Mouse (Mus musculus) v-Abl transformed pro-B cells (cell line): Measurements from ENCODE around the gene Tff3.

ENCODE experiments used
- in situ Hi-C, 2 experiments: fragments of 400-800 bp; cut with MboI; formaldehyde crosslinking; loops; one replicate each; pipeline ENCODE4 v1.15.1; 2025; ENCODE audit not compliant: unreplicated experiment in 2 of 2

Tff3 gene

DNA sequence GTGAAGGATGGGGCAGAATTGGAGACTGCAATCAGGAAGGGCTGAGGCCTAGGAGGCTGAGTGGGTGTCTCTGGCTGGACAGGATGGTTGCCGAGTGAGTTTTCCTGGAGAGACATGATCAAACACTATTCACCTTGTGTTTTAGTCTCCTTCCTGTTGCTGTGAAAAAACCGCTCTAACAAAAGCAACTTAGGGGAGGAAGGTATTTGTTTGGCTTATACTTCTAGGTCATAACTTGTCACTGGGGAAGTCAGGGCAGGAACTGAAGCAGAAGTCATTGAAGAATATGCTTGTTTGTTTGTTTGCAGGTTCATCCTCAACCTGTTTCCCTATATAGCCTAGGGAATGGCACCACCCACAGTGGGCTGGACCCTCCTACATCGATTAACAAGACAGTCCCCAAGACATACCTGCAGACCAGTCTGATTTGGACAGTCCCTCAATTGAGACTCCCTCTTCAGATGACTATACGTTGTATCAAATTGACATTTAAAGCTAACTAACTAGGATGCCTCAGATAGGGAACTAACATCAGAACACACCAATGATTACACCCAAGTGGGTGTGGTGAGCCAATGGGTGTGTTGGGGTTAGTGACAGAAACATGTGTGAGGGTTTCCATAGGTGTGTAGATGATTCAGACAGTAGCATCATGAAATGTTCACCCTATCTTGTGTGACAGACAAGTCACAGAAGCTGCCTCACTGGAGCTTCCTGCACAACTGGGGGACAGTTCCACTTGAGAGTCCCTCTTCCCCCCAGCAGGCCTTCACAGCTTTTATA, 47.0 kb downstream of the Tff3 start:
- in situ Hi-C loops: no loop called here

DNA sequence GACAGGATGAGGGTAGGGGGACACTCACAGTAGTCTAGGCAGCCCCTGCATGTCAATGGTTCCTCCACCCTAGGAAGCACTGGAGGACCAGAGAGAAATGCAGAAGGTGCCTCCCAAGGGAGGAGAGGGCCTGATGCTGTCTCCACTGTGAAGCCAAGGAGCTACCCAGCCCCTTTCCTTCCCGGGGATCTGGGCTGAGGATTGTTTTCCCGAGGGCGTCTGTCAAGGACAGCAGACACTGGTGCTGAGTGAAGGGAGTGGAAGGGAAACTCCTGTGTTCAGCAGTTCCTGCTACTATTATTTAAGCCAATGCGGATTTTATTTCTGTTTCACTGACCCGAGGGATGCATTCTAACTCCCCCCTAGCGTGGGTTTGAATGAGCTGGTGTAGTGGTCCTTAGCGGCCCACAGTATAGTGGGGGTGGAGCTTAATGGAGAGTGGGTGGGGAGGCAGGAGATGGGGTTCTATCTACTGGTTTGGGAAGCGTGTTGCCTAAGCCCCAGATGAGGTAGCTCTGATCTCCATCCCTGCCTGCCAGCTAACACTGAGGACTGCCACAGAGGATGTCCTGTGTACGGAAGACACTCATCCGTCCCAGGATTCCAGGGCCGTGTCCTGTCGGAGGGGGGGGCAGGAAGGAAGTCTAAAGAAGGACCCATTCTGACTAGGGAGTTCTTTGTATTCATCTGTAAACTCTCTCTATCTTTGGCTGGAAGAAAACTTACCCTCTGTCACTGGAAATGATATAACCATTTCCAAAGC, 50.2 kb downstream of the Tff3 start:
- in situ Hi-C loops: loop anchor here (5.0 kb wide), 3 partner anchors 33 to 52 kb away; no protein-coding TSS in a partner anchor

DNA sequence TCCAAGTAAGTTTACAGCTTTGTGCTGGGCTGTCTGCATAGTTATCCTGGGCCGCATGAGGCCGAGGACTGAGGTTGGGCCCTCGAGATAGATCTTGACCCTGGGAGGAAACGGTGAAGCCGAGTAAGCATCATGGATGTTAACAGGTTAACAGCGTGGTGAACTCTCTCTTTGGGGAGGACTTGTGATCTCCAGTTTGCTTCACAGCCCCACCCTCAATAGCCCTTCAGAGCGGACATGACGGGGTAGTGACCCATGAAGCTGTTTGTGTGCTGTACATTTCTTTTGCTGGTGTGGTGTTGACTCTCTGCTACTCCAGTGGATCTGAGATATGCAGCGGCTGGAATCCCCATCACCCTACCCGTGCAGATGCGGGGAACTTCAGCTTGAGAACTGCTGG, 50.9 kb downstream of the Tff3 start:
- in situ Hi-C loops: loop anchor here (5.0 kb wide), 3 partner anchors 34 to 51 kb away; no protein-coding TSS in a partner anchor

DNA sequence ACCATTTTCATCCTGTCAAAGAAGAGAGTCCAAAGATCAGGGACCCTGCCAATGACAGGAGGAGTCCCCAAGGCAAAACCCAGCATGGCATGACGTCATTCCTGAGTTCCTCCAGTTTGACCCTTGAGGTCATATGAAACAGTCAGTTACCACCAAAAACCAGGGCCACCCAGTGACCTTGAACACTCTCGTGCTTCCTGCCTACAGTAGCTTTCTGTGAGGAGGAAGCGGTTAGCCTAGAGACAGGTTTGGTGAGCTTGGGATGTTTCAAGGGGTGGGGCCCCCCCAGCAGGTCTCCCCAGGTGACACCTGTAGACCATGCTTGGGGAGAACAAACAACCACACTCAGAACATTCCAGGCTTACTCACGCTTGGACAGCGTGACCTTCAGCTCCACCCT, 51.9 kb downstream of the Tff3 start:
- in situ Hi-C loops: loop anchor here (5.0 kb wide), 3 partner anchors 35 to 50 kb away; no protein-coding TSS in a partner anchor

DNA sequence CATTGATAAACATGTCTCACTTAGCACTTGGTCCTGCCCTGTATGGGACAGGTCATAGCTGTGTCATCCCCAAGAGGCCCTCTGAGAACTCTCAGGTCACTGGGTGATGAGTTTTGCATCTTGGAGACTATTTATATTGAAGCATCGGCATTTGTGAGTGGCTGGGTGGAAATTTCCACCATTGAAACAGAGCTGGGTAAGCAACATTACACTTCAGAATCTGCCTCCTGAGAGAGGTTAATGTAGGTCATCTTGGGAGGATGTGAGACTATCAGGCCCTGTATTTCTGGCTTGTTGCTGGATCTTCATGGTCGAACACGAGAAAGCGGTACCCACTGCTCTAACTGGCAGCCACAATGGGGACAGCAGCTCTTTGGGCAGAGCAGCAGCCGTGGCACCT, 54.0 kb downstream of the Tff3 start:
- in situ Hi-C loops: loop anchor here (5.0 kb wide), 3 partner anchors 37 to 48 kb away; no protein-coding TSS in a partner anchor
